Comparison of ENCODE assay signal across 18 mouse cellular contexts in the genomic region with DNA sequence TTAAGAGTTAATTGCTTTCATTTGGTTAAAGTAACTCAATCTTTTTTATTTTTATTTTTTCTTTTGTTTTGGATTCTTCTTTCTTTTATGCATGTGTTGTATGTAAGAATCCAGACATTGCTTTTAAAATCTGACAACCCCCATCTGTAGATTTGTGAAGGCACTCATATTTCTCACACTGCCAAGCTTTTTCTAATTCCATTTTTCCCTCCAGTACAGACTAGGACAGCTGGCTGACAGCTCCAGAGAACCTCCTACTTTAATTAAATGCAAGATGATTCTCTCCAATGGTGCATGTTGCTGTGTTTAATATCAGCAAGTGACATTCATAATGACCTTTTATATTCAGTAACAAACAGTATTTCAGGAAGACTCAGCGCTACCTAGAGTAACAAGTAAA.
"Had no signal": no experiment of that assay in that cellular context is flagged by ENCODE, and none has a peak within 500 bp of the region (broad histone marks: within the 10 kb centered on the region; RNA-seq: fewer than 3 reads in every experiment).

No protein-coding gene starts in this region.

- DNase-seq: kidney, adult 8-10 months; kidney, postnatal 25 days; layer of hippocampus, adult 9-11 months; liver; lung, adult 18-20 months; lung, postnatal 10 days; lung, postnatal 36 days; thymus, adult 18-20 months; thymus, postnatal 36 days had no signal

- H3K9me3 ChIP-seq: limb, embryonic 10.5 days; limb, embryonic 13.5 days; liver, embryonic 12.5 days; liver, embryonic 15.5 days; lung, embryonic 15.5 days; megakaryocyte, embryonic 14.5 days had no signal

- H3K4me2 ChIP-seq: limb, embryonic 13.5 days; liver, embryonic 12.5 days; liver, embryonic 15.5 days; lung, embryonic 15.5 days; midbrain, embryonic 11.5 days had no signal

- H3K9ac ChIP-seq: limb, embryonic 13.5 days; liver, embryonic 12.5 days; liver, embryonic 15.5 days; lung, embryonic 15.5 days had no signal

- H3K36me3 ChIP-seq: limb, embryonic 10.5 days; limb, embryonic 13.5 days; liver, embryonic 12.5 days; liver, embryonic 15.5 days; lung, embryonic 15.5 days had no signal

- H3K4me1 ChIP-seq: limb, embryonic 10.5 days; limb, embryonic 13.5 days; liver, embryonic 12.5 days; liver, embryonic 15.5 days; lung, embryonic 15.5 days; megakaryocyte, embryonic 14.5 days had no signal

- H3K27ac ChIP-seq: layer of hippocampus, adult 2 months; limb, embryonic 10.5 days; limb, embryonic 13.5 days; liver, embryonic 12.5 days; liver, embryonic 15.5 days; lung, embryonic 15.5 days had no signal

- ATAC-seq: liver, embryonic 12.5 days; midbrain, embryonic 16.5 days had no signal

- H3K4me3 ChIP-seq: layer of hippocampus, adult 2 months; limb, embryonic 10.5 days; limb, embryonic 13.5 days; liver, embryonic 12.5 days; liver, embryonic 15.5 days; lung, embryonic 15.5 days; megakaryocyte, embryonic 14.5 days had no signal

- H3K27me3 ChIP-seq: limb, embryonic 13.5 days; liver, embryonic 12.5 days; liver, embryonic 15.5 days; lung, embryonic 15.5 days; megakaryocyte, embryonic 14.5 days had no signal
